Mouse (Mus musculus) T-helper 1 cell (primary cell): ENCODE measurements around the gene Vps18.

Source experiments
- in situ Hi-C: fragments of 300-600 bp; cut with MboI, MseI; formaldehyde crosslinking; loops from one replicate; pipeline ENCODE4 v1.15.1; 2025; ENCODE audit warnings: high pct_unique_total_duplicates

Vps18 gene

GRCm38 (mm10) chr2:119344537-119345138 lies 56.1 kb downstream of the Vps18 start:
- in situ Hi-C loops, result no loop called here
